Mouse (Mus musculus): ENCODE measurements around the gene Btbd9.

Gene Btbd9

GRCm38 (mm10) chr17:30268456-30268855 lies 307.8 kb downstream of the Btbd9 start:
- DNase-seq, result no peak

DNA sequence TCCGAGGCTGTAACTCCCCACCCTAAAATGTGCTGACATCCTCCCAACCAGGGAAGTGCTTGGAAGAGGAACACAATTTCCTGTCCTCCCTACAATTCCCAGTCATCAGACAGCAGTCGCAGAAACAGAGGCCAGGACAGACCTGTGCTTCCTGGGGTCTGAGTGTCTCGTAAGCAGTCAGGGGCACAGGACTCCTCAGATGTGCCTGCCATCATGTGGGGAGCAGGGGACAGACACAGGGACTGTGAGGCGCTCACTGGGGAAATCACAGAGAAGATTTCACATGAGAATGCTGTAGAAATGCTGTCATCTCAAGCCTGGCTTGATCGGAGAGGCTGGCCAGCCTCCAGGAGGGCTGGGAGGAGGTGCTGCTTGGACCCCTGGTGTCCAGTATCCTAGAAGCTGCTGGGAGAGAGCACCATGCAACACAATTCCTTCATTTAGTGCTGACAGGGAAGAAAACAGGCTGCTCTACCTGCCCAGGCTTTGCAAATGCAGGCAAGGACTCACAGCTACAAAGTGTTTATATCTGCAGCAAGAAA lies 308.8 kb downstream of the Btbd9 start:
- peak; percentile 90 for DNase-seq

GRCm38 (mm10) chr17:30263535-30263934 lies 312.8 kb downstream of the Btbd9 start:
- DNase-seq, result no peak

GRCm38 (mm10) chr17:30262943-30263342 lies 313.3 kb downstream of the Btbd9 start:
- no peak for DNase-seq

- DNase-seq, result no peak
These were observed 313.8 kb downstream of the Btbd9 start for GRCm38 (mm10) chr17:30262440-30262839.

DNA sequence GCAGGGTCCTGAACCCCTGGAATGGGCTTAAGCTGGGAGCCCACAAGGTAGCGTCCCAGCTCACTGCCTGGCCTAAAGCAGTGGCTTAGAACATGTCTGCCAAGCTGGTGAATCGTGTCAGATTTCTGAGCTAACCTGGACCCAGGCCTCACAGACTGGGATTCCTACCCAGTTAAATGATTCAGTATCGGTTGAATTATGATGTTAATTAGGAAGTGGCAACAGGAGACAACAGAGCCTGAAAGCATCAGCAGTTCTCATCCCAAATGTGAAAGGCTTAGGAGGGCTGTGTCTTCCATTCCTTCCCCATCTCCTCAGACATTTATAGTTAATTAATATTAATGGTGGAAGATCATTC lies 314.3 kb downstream of the Btbd9 start:
- no peak for DNase-seq

DNA sequence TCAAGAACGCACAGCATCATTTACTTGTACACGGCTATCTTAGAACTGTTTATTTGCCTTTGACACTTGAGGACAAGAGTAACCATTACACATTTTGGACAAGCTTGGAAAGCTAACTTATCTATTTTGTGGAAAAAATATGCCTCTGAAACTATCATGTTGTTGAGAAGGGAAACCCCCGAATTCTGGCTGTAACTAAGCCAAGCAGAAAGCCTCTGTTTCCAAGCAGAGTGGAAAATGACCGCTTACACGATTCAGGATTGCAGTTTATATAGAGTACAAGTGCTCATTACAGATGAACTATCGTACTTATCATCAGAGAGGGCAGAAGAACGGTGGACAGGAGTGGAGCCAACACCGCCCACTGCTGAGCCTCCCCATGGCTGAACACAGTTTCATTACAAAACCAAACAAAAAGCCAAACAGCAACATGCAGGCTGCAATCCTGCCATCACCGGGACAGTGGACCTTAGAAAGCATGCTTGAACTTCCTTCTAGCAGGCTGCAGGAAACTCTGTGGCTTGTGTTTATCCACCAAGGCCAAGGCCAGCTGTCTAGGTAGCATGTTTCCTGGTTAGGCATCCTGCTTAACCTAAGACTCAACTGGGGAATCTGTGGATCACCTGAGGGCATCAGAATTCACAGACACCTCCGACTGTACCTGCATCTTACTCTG lies 314.8 kb downstream of the Btbd9 start:
- DNase-seq, result no peak

- no peak for DNase-seq
These were observed 315.5 kb downstream of the Btbd9 start for GRCm38 (mm10) chr17:30260641-30261306.

- DNase-seq, result no peak
These were observed 316.4 kb downstream of the Btbd9 start for GRCm38 (mm10) chr17:30259938-30260337.

DNA sequence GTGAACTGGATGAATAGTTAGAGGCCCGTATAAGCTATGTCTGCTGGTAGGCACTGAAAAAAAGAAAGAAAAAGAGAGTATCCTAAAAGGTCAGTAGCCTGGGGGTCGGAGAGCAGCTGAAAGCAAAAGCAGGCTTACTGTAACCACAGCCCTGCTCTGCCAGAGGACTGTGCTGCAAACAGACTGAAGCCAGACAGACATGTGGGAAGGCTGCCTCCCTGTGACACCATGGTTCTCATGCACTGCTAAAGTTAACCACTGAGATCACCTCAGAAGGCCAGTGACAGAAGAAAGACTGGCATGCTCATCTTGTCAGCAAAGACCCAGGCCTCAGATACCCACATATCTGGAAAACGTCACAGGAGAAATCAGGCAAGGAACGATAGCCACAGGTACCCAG lies 317.8 kb downstream of the Btbd9 start:
- peak; percentile 93 for DNase-seq

- no peak for DNase-seq
These were observed 320.2 kb downstream of the Btbd9 start for GRCm38 (mm10) chr17:30255928-30256560.

DNA sequence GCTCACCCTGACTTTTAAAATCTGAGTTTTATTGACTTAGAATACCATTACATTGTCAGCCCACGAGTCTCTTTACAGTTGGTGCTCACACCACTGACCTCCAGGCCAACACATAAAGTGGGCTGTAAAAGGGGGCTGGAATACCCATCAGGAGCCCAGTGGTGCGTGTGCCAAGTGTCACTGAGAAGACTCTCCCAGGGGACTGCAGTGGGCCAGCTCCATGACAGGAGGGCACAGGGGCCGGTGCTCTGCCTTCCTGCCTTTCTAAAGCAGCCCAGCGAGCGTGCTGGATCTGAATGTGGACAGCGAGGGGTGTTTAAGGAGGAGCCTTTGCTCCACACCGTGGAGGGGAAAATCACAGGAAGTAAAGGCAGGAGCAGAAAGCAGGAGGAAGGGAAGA lies 322.4 kb downstream of the Btbd9 start:
- DNase-seq, result no peak

GRCm38 (mm10) chr17:30253028-30253427 lies 323.3 kb downstream of the Btbd9 start:
- DNase-seq, result no peak

- no peak for DNase-seq
These were observed 331.0 kb downstream of the Btbd9 start for GRCm38 (mm10) chr17:30245308-30245706.

GRCm38 (mm10) chr17:30244651-30245307 lies 331.5 kb downstream of the Btbd9 start:
- peak; percentile 92 for DNase-seq

- no peak for DNase-seq
These were observed 332.7 kb downstream of the Btbd9 start for GRCm38 (mm10) chr17:30243540-30243939.

- DNase-seq, result no peak
These were observed 333.6 kb downstream of the Btbd9 start for GRCm38 (mm10) chr17:30242647-30243046.

DNA sequence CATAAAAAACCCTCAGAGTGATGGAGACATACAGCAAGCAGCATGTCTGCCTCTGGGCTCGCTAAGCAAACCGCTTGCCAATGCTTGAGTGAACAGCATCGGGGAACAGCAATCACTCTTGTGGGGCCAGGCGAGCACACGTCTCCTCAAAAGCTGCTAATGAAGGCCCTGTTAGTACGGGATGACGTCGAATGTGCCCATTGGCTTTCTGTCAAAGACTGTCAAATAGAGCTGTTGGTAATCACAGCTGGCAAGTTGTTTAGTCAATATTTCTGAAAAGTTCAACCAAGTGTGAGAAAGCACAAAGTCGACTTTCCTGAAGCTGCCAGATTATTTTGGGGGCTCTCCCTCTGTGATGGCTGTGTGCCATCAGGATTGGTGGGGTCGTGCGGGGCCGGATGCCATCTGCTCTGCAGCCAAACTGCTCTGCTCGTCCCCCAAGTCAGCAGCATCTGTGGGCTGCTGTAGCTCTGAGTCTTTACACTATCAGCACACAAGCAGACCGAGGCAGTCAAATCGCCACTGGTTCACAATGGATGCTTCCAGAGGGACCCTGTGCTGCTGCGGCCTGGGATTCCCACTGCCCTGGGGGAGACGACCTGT lies 334.5 kb downstream of the Btbd9 start:
- no peak for DNase-seq

DNA sequence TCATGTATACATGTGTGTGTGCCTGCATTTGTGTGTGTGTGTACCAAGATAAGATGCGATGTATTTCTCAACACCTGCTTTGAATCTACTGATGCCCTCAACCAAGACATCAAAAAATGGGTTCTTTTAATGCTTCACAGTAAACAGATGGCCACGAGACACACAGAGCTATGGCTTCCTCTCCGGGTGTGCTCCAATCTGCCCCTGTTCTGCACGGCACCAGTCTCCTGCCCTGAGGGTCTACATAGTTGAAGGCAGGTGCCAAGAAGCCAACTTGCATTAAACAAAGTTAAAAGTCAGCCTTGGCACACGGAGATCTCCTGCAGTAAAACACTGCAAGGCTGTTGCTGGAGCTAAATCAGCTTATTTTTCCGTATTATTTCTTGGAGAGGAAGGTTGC lies 335.2 kb downstream of the Btbd9 start:
- no peak for DNase-seq

GRCm38 (mm10) chr17:30240659-30241058 lies 335.6 kb downstream of the Btbd9 start:
- no peak for DNase-seq

DNA sequence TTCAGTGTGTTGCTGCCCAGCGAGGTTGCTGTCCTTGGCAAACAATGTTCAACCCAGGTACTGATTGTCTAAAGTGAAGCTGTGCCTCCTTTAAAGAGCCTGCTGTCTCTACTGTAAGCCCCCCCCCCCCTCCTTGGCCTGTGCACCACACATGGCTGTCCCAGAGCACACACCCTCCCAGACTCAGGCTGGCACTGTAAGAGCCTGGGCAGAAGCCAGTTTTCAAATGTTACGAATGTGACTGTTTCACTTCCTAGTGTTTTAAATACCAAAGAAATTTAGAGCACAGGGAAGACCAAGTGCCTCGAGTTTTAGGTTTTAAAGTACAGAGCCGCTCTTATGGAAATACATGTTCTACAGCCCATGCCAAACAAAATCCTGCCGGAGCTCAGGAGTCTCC lies 336.8 kb downstream of the Btbd9 start:
- no peak for DNase-seq

DNA sequence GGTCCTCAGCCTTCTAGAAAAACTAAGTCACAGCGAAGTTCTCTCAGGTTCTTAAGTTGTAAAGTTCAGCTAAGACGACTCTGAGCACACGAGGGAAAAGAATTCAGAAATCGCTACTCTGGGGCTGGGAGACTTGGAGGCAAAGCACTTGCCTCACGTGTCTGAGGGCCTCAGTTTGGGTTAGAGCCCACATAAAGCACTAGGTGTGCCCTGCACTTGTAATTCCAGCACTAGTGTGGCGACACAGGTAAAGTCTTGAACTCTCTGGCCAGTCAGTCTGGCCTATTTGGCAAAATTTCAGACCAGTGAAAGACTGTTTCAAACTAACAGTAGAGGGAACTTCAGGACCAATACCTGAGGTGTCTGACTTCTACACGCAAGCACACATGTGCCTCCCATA lies 338.7 kb downstream of the Btbd9 start:
- DNase-seq, result no peak

GRCm38 (mm10) chr17:30236611-30237010 lies 339.7 kb downstream of the Btbd9 start:
- no peak for DNase-seq

Data from heart, adult 11 months (tissue).